Mouse (Mus musculus): ENCODE measurements around the gene Mcf2l. TPM values are rescaled to one million over a fixed set of nuclear protein-coding genes. Genes with fewer than 3 reads are reported as not detected.

Mcf2l gene
- polyA plus RNA-seq, 1 experiment from 2014 or later = 22.7 TPM

Small RNA genes within 50 kb of the gene (microRNA-seq; reads per million reads assigned to microRNA genes)
- gene Gm38671 = not detected

Other genes starting within 250 kb of the Mcf2l start
- gene Tubgcp3, start 201.6 kb upstream of the Mcf2l start, polyA plus RNA-seq (2015; fragmentation: Nextera tagmentation; extraction: Ambion mirVana) = 44.6 and 48.0 TPM in 2 replicates
- gene Atp11a, start 116.8 kb upstream of the Mcf2l start, polyA plus RNA-seq (2015; fragmentation: Nextera tagmentation; extraction: Ambion mirVana) = 14.6 and 17.0 TPM in 2 replicates
- gene F7, start 152.2 kb downstream of the Mcf2l start, polyA plus RNA-seq (2015; fragmentation: Nextera tagmentation; extraction: Ambion mirVana) = 0.19 and 0.21 TPM in 2 replicates
- 1.8 and 3.7 TPM in 2 replicates for gene F10, start 163.5 kb downstream of the Mcf2l start, polyA plus RNA-seq (2015; fragmentation: Nextera tagmentation; extraction: Ambion mirVana)
- gene Proz, start 187.1 kb downstream of the Mcf2l start, polyA plus RNA-seq (2015; fragmentation: Nextera tagmentation; extraction: Ambion mirVana) = 1.6 and 1.9 TPM in 2 replicates
- gene Pcid2, start 231.7 kb downstream of the Mcf2l start, polyA plus RNA-seq (2015; fragmentation: Nextera tagmentation; extraction: Ambion mirVana) = 42.8 and 45.5 TPM in 2 replicates
- 104 and 105 TPM in 2 replicates for gene Cul4a, start 231.8 kb downstream of the Mcf2l start, polyA plus RNA-seq (2015; fragmentation: Nextera tagmentation; extraction: Ambion mirVana)